Mouse (Mus musculus): ENCODE results near the gene Ntmt1.
A peak's percentile ranks its signal among the peaks of the same experiment; 100 is the strongest.

Ntmt1 gene

DNA sequence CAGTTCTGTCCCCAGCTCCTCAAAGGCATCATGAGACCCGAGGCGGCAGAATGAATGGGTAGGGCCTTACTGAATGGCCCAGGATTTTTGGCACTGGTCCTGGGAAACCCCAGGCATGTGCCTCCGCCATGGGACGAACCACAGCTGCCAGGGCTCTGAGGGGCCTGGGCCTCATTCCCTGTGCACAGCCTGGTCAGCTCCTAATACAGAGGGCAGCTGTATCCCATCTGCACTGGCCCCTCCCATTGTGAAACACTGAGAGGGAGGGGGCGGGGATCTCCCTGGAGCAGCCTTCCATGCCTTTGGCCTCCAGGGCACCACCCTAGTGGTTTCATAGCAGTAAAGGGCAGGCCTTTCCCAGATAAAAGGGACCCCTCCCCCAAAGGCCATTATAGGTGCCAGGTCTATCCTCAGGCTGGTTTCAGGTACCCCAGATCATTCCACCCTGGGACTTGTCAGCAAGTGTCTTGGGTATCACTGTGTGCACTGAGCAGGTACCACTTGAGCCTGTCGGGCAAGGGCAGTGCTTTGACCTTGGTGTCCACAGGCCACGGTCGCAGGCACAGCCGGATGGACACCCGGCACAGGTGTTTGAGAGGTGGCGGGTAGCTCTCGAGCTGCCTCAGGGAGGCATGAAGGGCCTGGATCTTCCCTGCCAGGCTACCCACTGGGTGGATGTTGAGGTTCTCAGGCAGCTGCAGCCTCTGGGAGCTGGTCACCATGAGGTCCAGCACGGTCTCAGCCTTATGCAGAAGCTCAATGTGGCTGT, 15.9 kb downstream of the Ntmt1 start:
- DNase-seq (ENCODE audit: low spot score in 2 of 2) = no peak

DNA sequence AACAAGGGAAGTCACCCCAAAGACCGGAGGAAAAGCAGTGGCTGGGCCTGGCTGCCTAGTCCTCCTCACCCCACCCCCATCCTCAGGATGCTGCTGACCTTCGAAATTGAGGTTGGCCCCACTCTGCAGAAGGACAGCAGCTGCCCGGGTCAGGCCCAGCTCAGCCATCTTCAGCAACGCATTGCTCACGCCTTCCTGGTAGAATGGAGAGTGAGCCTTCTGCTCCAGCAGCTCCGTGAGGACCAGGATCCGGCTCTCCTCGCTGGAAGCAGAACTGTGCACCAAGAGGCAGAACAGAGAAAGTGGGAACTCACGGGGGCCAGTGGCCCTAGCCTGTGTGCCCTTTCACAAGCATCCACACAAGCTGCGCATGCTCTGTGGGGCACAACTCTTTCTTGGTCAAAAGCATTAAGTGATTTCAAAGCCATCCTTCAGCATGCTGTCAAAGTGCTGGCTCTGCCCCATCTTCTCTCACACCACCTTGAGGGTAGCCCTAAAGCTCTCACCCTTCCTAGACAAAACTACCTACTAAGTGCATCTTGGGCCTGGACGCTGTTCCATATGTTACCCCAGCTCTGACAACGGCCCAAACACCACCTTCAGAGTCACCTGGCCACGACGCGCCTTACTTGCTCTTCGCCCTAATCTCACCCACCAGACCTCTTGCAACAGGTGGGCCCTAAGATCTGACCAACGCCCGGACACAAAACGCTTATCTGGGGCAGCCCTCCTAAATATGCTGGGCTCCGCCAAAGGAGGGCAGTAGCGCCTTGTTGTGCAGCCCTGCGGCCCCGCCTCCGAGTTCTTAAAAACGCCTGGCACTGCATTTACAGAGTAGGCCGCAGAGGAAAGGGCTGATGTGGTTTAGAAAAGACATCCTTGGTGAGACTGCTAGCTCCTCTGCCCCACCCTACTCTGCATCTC, 19.5 kb downstream of the Ntmt1 start:
- peak; percentile 61 to 65 for DNase-seq (ENCODE audit: low spot score in 2 of 2)

DNA sequence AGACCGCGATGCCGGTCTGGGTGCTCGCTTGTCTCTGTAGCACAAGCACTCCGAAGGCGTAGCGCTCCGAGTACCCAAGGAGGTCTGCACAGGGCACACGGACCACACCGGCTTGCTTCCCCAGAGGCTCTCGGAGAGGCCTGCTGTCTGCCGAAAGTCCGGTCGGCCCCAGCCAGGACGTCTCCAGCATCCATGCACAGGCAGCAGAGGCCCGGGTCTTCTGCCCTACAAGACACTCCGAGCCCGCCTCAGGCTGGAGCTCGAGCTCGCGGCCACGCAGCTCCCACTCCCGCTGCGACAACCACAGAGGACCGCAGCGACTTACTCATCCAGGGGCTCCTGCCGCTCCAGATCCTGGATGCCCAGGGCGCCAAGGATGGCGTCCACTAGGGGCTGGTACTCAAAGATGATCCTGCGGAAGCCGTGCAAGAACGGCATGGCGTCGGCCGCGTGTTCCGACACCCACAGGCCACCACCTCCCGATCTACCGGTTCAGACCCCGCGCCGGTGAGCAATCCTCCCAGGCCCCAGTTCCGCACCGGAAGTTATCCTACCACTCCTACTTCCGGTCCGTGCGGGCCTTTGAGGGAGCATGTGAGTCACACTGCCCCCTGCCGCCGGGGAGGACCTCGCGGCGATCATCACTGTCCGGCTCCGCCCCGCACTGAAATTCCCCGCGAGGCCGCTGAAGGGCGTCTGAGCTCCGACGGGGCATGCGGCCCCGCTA, 20.3 kb downstream of the Ntmt1 start:
- DNase-seq (ENCODE audit: low spot score in 2 of 2) = peak; percentile 95 to 96

DNA sequence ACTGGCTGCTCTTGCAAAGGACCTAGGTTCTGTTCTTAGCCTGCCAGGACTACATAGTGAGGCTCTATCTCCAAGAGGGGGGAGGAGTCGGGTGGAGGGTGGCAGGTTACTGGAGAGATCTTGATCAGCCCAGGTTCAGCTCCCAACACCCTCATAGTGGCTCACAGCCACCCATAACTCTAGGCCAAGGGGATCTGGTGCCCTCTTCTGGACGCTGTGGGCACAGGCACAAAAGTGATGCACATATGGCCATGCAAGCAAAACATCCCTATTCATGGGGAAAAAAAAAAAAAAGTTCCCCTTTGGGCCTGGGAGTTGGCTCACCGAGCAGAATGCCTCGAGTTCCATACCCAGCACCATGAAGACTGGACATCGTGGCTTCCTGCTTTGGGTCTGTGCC, 21.7 kb downstream of the Ntmt1 start:
- DNase-seq (ENCODE audit: low spot score in 2 of 2) = peak; percentile 45 to 57

DNA sequence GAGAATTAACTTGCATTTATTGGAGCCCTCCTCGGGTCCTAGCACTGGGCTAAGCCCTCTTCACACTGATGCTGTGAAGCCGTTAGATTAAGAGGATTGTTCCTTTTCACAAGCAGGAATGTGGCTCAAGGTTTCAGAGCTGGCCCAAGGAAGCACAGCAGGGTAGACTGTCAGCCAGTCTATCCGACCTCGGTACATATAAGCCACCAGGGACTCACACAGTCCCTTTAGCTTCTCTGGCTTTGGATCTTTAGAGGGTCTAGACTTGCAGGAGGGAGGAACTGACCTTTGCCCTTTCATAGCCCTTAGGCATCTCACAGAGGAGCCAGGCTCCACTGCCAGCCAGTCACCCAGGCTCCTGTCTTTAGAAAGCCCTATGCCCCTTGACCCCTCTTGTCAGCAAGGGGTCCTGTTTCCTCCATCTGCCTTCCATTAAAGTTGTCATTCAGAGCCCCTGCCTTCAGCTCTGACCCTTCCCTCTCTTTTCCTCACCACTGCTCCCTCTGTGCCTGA, 22.7 kb downstream of the Ntmt1 start, which contains the start of gene Asb6:
Gene Asb6, minus strand, starts transcription at position 51 of the 513 bp plus-strand sequence.
- DNase-seq (ENCODE audit: low spot score in 2 of 2) = no peak

DNA sequence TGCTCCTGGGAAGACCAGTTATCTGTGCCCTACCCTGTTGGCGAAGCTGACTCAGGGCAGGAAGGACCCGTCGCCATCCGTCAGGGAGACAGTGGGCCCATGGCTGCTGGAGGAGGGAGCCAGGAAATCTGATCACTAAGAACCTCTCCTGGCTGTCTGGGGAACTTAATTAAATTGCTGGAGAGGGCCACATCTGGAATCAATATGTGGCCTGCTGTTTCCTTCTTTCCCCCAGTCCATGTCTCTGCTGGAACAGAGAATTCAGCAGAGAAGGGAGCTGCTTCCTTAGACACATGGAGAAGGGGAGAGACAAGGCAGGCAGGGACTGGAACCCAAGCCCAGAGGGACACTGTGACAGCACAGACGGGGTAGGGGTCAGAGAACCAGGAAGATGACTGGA, 26.0 kb downstream of the Ntmt1 start:
- no peak for DNase-seq (ENCODE audit: low spot score in 2 of 2)

DNA sequence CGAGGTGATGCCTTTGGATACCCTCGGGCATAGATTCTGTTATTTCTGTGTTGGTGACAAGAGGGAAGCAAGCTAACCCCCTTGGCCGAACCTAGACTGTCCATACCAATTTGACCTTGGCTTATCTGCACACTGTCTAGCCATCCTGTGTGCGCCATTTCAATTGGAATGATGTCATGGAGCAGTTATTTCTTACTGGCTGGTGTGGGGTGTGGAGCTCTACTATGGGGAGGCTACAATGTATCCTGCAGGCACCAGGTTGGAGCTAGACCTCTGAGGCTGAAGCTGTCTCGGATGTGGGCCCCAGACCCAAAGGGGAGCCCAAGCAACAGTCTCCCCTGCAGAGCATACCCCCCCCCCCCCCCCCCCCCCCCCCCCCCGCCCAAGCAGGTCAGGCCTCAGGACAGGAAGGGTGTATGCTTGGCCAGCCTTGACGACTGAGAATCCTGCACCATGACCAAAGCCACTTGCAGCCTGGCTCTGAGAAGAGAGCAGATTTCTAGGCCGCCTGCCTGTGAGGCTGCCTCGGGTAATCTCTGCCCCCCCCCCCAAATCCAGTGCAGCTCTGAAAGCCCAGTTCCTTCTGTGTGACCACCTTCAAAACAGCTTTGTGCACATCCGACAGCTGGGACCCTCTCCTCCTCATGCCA, 26.9 kb downstream of the Ntmt1 start, which contains the start of gene Prrx2:
Gene Prrx2, plus strand, starts transcription at position 600 of the 650 bp plus-strand sequence.
- no peak for DNase-seq (ENCODE audit: low spot score in 2 of 2)

DNA sequence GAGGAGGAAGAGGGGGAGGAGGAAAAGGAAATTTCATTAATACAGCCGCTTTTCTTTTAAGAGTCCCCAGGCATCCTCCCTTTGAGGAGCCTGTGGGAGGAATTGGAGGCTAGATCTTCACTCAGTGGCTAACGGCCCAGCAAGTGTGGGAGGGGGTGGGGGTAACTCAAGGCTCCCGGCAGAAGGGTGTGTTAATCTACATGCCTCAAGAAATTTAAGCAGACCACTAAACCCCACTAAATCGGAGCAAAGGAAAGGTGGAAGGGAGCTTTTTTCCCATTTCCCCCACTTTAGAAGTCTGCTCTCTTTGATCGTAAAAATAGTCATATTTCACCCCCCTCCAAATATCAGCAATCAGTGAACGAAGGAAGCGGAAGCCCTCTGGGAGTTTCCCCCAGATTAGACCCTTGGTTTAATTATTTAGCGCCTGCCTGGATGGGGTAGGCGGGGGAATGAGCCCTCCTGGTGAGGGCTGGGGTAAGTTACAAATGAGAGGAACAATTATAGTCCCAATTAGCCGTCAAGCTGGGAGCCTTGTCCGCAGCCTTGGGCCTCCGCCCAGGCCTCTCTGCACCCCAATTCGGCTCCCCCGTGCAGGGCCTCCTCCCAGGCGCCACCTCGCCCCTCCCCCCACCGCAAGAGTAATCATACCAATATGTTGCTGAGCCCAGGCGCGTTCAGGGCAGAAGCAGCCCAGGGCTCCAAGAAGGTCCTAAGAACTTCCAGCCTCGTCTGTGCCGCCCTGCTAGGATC, 28.8 kb downstream of the Ntmt1 start:
- no peak for DNase-seq (ENCODE audit: low spot score in 2 of 2)

DNA sequence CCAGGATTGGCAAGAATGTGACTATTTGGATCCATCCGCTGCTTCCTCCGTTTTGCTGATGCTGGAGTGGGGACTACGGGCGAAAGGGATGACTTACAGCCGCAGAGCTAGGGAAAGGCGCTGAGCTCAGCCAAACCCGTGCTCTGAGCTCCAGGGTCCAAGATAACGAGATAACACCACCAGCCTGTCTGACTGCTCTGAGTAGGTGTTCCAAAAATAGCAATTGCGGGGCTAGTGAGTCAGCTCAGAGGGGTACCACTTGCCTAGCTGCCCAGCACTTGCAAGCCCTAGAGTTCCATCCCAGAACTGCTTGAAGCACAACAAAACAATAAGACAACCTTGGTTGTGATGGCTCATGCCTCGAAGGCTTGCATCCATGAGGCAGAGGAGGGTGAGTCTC, 35.0 kb downstream of the Ntmt1 start:
- DNase-seq (ENCODE audit: low spot score in 2 of 2) = no peak

DNA sequence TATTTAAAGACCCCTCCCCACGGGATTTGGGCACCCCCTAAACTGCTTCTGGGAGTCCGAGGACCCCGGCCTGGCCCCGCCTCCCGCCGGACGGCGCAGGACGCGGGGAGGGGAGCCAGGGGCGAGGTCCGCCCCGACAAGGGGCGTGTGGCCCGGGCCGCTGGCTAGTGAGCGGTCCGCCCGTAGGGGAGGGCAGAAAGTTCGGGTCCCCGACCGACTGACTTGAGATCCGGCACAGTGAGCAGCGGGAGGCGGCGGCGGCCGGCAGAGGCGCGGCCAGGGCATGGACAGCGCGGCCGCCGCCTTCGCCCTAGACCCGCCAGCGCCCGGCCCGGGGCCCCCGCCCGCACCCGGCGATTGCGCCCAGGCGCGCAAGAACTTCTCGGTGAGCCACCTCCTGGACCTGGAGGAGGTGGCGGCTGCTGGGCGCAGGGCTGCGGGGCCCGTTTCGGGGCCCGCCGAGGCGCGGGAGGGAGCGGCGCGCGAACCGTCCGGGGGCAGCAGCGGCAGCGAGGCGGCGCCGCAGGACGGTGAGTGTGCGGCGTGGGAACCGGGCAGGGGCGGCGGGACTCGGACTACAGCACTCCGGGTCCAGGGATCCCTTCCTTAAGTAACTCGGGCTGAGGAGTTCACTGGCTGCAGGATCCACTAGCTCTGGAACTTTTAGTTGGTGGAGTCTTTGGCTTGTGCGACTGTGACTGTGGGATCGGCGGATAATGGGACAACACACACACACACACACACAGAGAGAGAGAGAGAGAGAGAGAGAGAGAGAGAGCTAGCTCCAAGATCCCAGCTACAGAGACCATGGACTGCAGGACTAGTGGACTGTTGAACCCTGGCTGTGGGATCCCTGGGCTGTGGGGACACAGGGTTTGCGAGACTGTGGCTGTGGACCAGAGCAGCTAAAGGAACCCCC, 37.8 kb downstream of the Ntmt1 start:
- no peak for DNase-seq (ENCODE audit: low spot score in 2 of 2)

DNA sequence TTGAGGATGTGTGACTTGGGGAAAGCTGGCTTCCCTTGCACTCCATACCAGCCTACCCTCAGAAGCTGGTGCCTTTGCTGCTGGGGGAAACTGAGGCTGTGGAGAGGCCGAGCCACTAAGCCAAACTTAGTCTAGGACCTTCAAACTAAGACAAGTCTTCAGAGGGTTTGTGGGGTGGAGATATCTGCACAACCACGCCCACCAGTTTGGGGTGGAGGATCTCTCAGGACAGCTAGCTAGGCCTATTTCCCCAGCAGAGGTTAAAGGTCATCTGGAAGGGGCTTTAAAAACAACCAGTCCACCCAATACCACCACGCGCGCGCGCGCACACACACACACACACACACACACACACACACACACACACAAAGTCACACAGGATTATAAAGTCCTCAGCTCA, 38.6 kb downstream of the Ntmt1 start:
- DNase-seq (ENCODE audit: low spot score in 2 of 2) = no peak

DNA sequence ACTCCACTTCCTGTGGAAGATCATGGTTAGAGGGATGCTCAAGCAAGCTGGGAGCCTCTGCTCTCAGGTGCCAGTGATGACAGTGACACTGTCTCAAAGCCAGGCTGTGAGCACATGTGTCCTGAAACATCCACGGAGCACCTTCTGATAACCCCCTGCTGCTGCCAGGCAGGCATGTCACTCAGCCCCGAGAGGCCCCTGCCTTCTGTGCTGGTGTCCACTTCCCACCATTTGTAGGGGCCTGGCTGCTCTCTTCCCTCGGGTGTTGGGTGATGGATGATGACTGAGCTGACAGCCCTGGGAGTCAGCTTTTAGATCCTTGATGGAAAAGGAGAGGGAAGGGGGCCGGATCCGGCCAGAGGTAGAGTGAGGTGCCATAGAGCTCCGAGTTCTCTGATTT, 39.1 kb downstream of the Ntmt1 start:
- DNase-seq (ENCODE audit: low spot score in 2 of 2) = no peak

DNA sequence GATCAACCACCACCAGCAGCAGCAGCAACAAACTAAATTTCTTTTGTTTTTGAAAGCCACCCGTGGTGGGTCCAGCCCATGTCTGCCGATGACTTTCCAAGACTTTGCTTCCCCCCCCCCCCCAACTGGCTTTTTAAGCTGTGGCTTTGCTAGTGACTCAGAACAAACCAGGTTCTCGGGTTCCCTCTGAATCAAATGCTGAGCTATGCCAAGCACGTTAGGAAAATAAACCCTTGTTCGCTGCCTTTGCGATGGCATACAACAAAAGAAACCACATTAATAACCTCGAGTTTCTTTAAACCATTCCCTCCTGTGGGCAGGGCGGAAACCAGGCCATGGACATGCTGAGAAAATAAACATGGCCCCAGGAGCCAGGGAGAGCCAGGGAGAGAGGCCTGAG, 40.6 kb downstream of the Ntmt1 start:
- no peak for DNase-seq (ENCODE audit: low spot score in 2 of 2)

DNA sequence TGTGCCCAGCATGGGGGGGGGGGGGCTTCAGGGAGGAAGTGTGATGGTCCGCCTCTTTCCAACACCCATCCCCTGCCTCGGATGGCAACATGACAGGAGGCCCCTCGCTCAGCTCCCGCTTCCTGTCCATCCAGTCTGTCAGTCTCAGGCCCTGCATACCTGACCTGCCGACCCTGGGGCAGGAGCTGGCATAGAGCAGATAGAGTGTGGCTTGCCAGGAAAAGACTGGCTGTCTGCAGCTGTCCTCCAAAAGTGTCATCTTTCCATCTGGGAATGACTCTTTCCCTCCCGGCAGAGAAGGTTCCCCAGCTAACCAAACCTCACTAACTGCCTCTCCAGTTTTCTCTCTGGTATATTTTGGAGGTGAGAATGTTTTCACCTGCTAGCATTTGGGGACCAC, 43.0 kb downstream of the Ntmt1 start:
- no peak for DNase-seq (ENCODE audit: low spot score in 2 of 2)

DNA sequence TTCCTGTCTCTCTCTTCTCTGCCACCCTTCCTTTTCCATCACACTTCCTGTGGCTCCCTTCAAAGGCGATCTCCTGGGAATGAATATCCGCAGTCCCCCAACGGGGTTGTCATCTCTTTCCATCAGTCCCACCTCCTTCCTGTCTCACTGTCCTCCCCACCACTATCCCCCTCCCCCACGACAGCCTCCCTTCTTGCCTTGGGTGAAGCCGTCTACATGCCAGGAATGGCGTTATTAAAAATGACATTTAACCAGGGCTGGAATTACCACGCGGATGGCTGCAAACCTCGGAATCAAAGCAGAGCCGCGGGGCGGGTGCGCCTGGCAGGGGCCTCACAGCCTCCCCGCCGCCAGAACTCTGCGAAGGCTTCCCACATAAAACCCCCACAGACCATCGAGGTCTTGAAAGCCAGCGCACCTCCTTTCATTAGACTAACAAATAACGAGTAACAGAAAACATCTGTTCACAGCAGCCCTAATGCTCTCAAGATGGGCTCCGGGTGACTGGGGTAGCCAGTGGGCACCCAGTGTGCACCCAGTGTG, 45.2 kb downstream of the Ntmt1 start:
- no peak for DNase-seq (ENCODE audit: low spot score in 2 of 2)

DNA sequence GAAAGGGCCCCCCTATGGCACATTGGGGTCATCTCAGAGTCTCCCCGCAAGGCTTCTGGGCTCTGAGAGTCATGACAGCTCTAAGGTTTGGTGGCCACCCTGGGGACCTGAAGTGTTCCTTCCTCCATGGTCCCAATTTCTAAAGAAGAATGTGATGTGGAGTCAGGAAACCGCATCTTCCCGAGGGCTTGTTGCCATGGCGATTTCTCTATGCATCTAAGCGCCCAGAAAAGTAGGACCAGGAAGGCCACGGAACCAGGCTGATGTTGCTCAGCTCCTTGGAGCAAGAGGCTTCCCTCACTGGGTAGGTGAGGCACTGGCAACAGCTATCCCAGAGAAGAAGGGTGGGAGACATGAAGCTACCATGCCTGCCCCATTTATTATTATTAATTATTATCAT, 49.5 kb downstream of the Ntmt1 start:
- DNase-seq (ENCODE audit: low spot score in 2 of 2) = no peak

DNA sequence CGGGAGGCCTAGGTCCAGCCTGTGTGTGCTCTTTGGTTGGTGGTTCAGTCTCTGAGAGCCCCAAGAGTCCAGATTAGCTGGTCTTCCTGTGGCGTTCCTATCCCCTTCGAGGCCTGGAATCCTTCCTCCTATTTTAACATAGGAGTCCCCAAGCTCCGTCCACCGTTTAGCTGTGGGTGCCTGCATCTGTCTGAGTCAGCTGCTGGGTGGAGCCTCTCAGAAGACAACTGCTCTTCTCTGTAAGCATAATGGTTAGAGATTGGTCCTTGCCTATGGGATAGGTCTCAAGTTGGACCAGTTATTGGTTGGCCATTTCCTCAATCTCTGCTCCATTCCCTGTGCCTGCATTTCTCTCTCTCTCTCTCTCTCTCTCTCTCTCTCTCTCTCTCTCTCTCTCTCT, 52.2 kb downstream of the Ntmt1 start:
- no peak for DNase-seq (ENCODE audit: low spot score in 2 of 2)

DNA sequence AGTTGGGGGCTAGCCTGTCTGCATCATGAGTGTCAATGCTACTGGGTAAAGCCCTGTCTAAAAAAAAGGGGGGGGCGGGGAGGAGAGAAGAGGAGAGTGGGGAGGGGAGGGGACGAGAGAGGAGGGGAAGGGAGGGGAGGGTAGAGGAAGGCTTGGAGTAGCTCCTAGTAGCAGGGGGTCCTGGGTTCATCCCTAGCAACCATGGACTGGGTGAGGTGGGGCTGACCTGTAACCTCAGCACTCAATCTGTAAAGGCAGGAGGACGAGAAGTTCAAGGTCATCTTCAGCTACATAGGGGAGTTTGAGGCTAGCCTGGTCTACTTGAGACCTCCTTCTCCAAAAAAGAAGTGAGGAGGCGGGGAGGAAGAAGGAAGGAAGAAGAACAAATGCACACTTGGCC, 54.5 kb downstream of the Ntmt1 start:
- no peak for DNase-seq (ENCODE audit: low spot score in 2 of 2)

DNA sequence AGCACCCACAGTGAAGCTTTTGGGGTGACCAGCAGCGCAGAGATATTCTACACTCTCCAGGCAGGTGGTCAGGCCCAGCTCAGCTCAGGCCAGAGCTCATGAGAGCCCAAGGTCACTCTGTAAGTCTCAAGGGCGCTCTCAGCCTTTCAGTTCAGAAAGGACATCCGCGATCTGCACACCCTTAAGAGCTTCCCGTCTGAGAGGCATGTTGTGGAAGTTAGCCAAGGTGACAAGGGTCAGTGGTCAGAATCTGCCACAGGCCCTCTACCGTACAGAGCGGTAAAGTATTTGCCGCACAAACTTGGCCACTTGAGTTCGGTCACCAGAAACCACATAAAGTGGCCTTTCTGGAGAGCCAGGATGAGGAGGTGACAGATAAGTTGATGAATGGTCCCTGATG, 55.9 kb downstream of the Ntmt1 start:
- DNase-seq (ENCODE audit: low spot score in 2 of 2) = no peak
